In the genomic region with DNA sequence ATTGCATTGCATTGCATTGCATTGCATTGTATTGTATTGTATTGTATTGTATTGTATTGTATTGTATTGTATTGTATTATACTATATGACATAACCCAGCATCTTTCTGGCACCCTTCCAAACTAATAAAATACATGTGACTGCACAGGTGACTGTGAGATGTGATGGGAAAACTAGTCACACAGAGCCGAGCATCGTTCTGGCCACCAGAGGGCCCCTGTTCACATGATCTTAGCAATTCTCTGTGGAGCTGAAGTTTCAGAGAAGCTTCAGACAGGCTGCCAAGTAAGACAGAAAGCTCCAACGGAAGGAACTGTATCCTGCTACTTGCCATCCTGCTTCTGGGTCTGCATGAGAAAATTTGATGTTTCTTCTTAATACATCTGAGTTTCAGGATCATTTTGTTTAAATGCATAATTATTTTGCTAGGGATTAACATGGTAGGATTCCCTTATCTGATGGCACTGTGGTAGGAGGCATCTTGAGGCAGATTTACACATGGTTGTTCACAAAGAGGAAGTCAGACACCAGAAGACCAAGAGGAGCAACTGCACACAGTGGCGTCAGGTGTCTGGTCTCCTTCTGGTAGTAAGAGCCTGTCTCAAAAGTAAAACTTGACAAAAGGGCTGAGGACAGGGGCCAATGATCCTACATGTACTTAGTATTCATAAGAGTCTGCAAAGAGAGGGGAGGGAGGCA, we compare ENCODE assay signal across 8 mouse cellular contexts.
A peak's percentile ranks its signal among the peaks of the same experiment; 100 is the strongest.
DNase-seq lines count a peak whose midpoint lies in the region; ATAC-seq and TF ChIP-seq lines count a peak whose summit lies in the region.

No protein-coding gene starts in this region.

- H3K4me3 ChIP-seq in kidney, embryonic 15.5 days (replicated peaks): no peak overlapping the region
- no peak overlapping the region for H3K4me3 ChIP-seq in kidney, adult 2 months (ENCODE audit: insufficient read depth, low read depth, low read length)
- no peak overlapping the region for H3K4me3 ChIP-seq in lung, postnatal 0 days (ENCODE audit: low read depth, low read length)
- no peak overlapping the region for H3K4me3 ChIP-seq in small intestine, adult 2 months (ENCODE audit: low read depth, low read length)

- H3K36me3 ChIP-seq in kidney, embryonic 15.5 days: no peaks in the 10 kb centered on the region
- no peaks in the 10 kb centered on the region for H3K36me3 ChIP-seq in kidney, adult 2 months (ENCODE audit: control insufficient read depth, insufficient read depth, low read length)
- H3K36me3 ChIP-seq in lung, postnatal 0 days (ENCODE audit: insufficient read depth, low read length): no peaks in the 10 kb centered on the region
- no peaks in the 10 kb centered on the region for H3K36me3 ChIP-seq in small intestine, adult 2 months (ENCODE audit: control insufficient read depth, insufficient read depth, low read length)

- TF ChIP-seq EP300 in lung, postnatal 0 days (IDR thresholded peaks at IDR 0.05): no peak

- ATAC-seq in kidney, embryonic 15.5 days (replicated peaks; ENCODE audit: low FRiP score): no peak
- no peak for ATAC-seq in Patski
- ATAC-seq in lung, postnatal 0 days: no peak

- in situ Hi-C loops in Patski (cut with MboI; ENCODE audit: low pct_unique_long_range_greater_than_20kb): no loop called here

- DNase-seq in kidney, adult 18-20 months: peak; percentile 33
- DNase-seq in Patski (ENCODE audit: low read depth, low spot score): no peak
- DNase-seq in embryo, embryonic 11 days: peak; percentile 76
- DNase-seq in kidney, adult 2 months: peak; percentile 41
- peak; percentile 66 for DNase-seq in lung, postnatal 0 days (ENCODE audit: low spot score)
- no peak for DNase-seq in gastrocnemius, postnatal 14 days

- intact Hi-C loops in gastrocnemius, postnatal 14 days (cut with DNase I; ENCODE audit: low total_unique reads): no loop called here

- H3K27ac ChIP-seq in kidney, embryonic 15.5 days: no peak overlapping the region
- no peak overlapping the region for H3K27ac ChIP-seq in kidney, adult 2 months (ENCODE audit: insufficient read depth, low read depth, low read length)
- no peak overlapping the region for H3K27ac ChIP-seq in lung, postnatal 0 days (ENCODE audit: low read length)
- no peak overlapping the region for H3K27ac ChIP-seq in small intestine, adult 2 months (ENCODE audit: insufficient read depth, low read depth, low read length)

- no peak overlapping the region for H3K4me2 ChIP-seq in kidney, embryonic 15.5 days
- no peak overlapping the region for H3K4me2 ChIP-seq in lung, postnatal 0 days (replicated peaks; ENCODE audit: low read depth, low read length)

- H3K9ac ChIP-seq in kidney, embryonic 15.5 days: no peak overlapping the region
- no peak overlapping the region for H3K9ac ChIP-seq in lung, postnatal 0 days (replicated peaks; ENCODE audit: low read depth)

- TF ChIP-seq POLR2A in kidney, adult 2 months (IDR thresholded peaks at IDR 0.05; ENCODE audit: low read depth, low read length): no peak
- no peak for TF ChIP-seq POLR2A in small intestine, adult 2 months (IDR thresholded peaks at IDR 0.05; ENCODE audit: low read depth, low read length)

- H3K4me1 ChIP-seq in kidney, embryonic 15.5 days: no peaks in the 10 kb centered on the region
- no peaks in the 10 kb centered on the region for H3K4me1 ChIP-seq in kidney, adult 2 months (ENCODE audit: control insufficient read depth, insufficient read depth, low read length)
- H3K4me1 ChIP-seq in lung, postnatal 0 days (ENCODE audit: insufficient read depth, low read depth, low read length): no peaks in the 10 kb centered on the region
- H3K4me1 ChIP-seq in small intestine, adult 2 months (ENCODE audit: control insufficient read depth, insufficient read depth, insufficient read length, low read length): no peaks in the 10 kb centered on the region

- 16% methylated on average over 4 of the region's 4 CpGs for WGBS in kidney, embryonic 15.5 days
- WGBS in kidney, adult 2 months: 19% methylated on average over 4 of the region's 4 CpGs
- 10% methylated on average over 4 of the region's 4 CpGs for WGBS in lung, postnatal 0 days
- 21% methylated on average over 4 of the region's 4 CpGs for WGBS in small intestine, adult 2 months

- CTCF ChIA-PET in Patski (lab: Charles Lee): interaction anchor here (0.7 to 5.0 kb wide), 2 partner anchors 12 to 15 kb away, joined by 3 to 50 read pairs; no protein-coding TSS in a partner anchor

- peaks cover 6% of the 10 kb centered on the region; the same call in 1 of the 2 replicates for H3K27me3 ChIP-seq in kidney, embryonic 15.5 days
- H3K27me3 ChIP-seq in Patski: peaks cover 15% of the 10 kb centered on the region
- no peaks in the 10 kb centered on the region for H3K27me3 ChIP-seq in kidney, adult 2 months (replicated peaks; ENCODE audit: control insufficient read depth, insufficient read depth, low read length)
- no peaks in the 10 kb centered on the region for H3K27me3 ChIP-seq in lung, postnatal 0 days (replicated peaks; ENCODE audit: insufficient read depth, low read length)
- H3K27me3 ChIP-seq in small intestine, adult 2 months (ENCODE audit: control insufficient read depth, insufficient read depth, low read length): no peaks in the 10 kb centered on the region

- POLR2A ChIA-PET in Patski (lab: Charles Lee): no interaction called here

- no peaks in the 10 kb centered on the region for H3K9me3 ChIP-seq in kidney, embryonic 15.5 days (replicated peaks)
- no peaks in the 10 kb centered on the region for H3K9me3 ChIP-seq in lung, postnatal 0 days (ENCODE audit: low read length)

- peak; percentile 76 for TF ChIP-seq CTCF in Patski (IDR thresholded peaks at IDR 0.05)
- peak; percentile 71 for TF ChIP-seq CTCF in kidney, adult 2 months (conservative IDR thresholded peaks at IDR 0.05; ENCODE audit: insufficient read depth, insufficient read length, low read depth, low read length)
- peak; percentile 77 for TF ChIP-seq CTCF in lung, postnatal 0 days (IDR thresholded peaks at IDR 0.05)
- TF ChIP-seq CTCF in small intestine, adult 2 months (IDR thresholded peaks at IDR 0.05; ENCODE audit: extremely low read depth, insufficient read length, insufficient replicate concordance, low read depth, low read length): peak; percentile 33; the same call in 1 of the 2 replicates

Comparison
In these comparisons a context has a peak if more than half of its experiments do, and no peak if none do; other contexts are left out.
1. DNase-seq: peak in kidney, adult 18-20 months (single experiment), embryo, embryonic 11 days (single experiment), kidney, adult 2 months (single experiment) and lung, postnatal 0 days (single experiment); none in Patski (single experiment) and gastrocnemius, postnatal 14 days (single experiment).
2. Peak in every context shown above with its lines, with median percentiles within 50 percentile points of each other: CTCF ChIP-seq.